Mouse (Mus musculus) adrenal gland, postnatal 4 days (tissue): ENCODE data around the gene Zfp110. TPM values are rescaled to one million over a fixed set of nuclear protein-coding genes. Genes with fewer than 3 reads are reported as not detected.

ENCODE experiments used
- DNase-seq, 2 experiments: peaks; one replicate each; pipeline ENCODE4 v3.0.0; 2021 to 2022; ENCODE audit warnings: low spot score in 2 of 2, mixed read lengths in 2 of 2
- total RNA-seq, 2 experiments: library from RNA; stranded (reverse); gene quantifications; 2 replicates each; pipeline ENCODE4 v1.2.3; 2021

Zfp110 gene
- total RNA-seq, 2 experiments from 2014 or later, result 34.2 to 35.4 TPM

GRCm38 (mm10) chr7:12891334-12891733, 56.8 kb downstream of the Zfp110 start:
- DNase-seq, result no peak

- peak; percentile 57 to 78 for DNase-seq
These were observed 63.3 kb downstream of the Zfp110 start, which contains the start of gene Zscan22 for GRCm38 (mm10) chr7:12897655-12898410. Gene Zscan22, plus strand, starts transcription at chr7:12897815.

Other genes with a start within 250 kb of the Zfp110 start
- gene Vmn2r53, start 226.0 kb upstream of the Zfp110 start, total RNA-seq, result under 1 TPM; 0.03 to 0.06 TPM
- gene Vmn2r54, start 194.4 kb upstream of the Zfp110 start, total RNA-seq, result not detected
- not detected for gene Vmn2r55, start 149.8 kb upstream of the Zfp110 start, total RNA-seq
- gene Vmn2r56, start 99.8 kb upstream of the Zfp110 start, total RNA-seq, result not detected
- gene Zscan18, start 31.1 kb upstream of the Zfp110 start, total RNA-seq, result 1 to 10 TPM; 8.0 to 8.2 TPM
- gene Zfp329, start 15.9 kb upstream of the Zfp110 start, total RNA-seq, result 10 to 100 TPM; 16.0 to 16.4 TPM
- gene Zfp128, start 46.4 kb downstream of the Zfp110 start, total RNA-seq, result 1 to 10 TPM; 5.3 to 5.7 TPM
- 10 to 100 TPM; 11.3 to 12.4 TPM for gene Zscan22, start 63.1 kb downstream of the Zfp110 start, total RNA-seq
- 1,000 to 10,000 TPM; 1,322 to 1,347 TPM for gene Rps5, start 87.5 kb downstream of the Zfp110 start, total RNA-seq
- under 1 TPM; 0.59 to 0.64 TPM for gene Rnf225, start 92.7 kb downstream of the Zfp110 start, total RNA-seq
- 10 to 100 TPM; 12.7 to 13.5 TPM for gene Zfp324, start 131.1 kb downstream of the Zfp110 start, total RNA-seq
- gene Zfp446, start 143.1 kb downstream of the Zfp110 start, total RNA-seq, result 10 to 100 TPM in 1 of 2 experiments, 1 to 10 TPM in 1; 9.2 to 11.3 TPM
- gene Slc27a5, start 163.4 kb downstream of the Zfp110 start, total RNA-seq, result 10 to 100 TPM in 1 of 2 experiments, under 1 TPM in 1; 0.70 to 16.3 TPM
- gene Trim28, start 164.4 kb downstream of the Zfp110 start, total RNA-seq, result 100 to 1,000 TPM; 392 to 400 TPM
- 10 to 100 TPM; 18.4 to 18.5 TPM for gene Zbtb45, start 175.3 kb downstream of the Zfp110 start, total RNA-seq
- 100 to 1,000 TPM; 181 to 189 TPM for gene Chmp2a, start 200.0 kb downstream of the Zfp110 start, total RNA-seq
- 100 to 1,000 TPM; 168 to 181 TPM for gene Ube2m, start 203.5 kb downstream of the Zfp110 start, total RNA-seq
- 1 to 10 TPM; 5.5 to 6.0 TPM for gene Mzf1, start 220.0 kb downstream of the Zfp110 start, total RNA-seq